Mouse (Mus musculus) MEL (cell line): ENCODE measurements around the gene Zfp398. TPM values are rescaled to one million over a fixed set of nuclear protein-coding genes. Genes with fewer than 3 reads are reported as not detected.

Experiments
- DNase-seq: peaks from one replicate; pipeline ENCODE4 v3.0.0; 2011; ENCODE audit warnings: low read depth, low spot score
- H3K27ac ChIP-seq: 2 replicates; pipeline ENCODE4 v1.5.1; 2012; ENCODE audit warnings: low read depth, mild to moderate bottlenecking, control low read depth, low read length, moderate library complexity; ENCODE audit not compliant: control insufficient read depth
- H3K27me3 ChIP-seq, 2 experiments: fragments of 150-350 bp in 1 of 2; sonication (generic) in 1 of 2; 2 replicates each; pipeline ENCODE4 v1.6.1; 2012; ENCODE audit warnings: low read length in 2 of 2, mild to moderate bottlenecking in 2 of 2, improper control_type of control experiment in 1 of 2, moderate library complexity in 1 of 2; ENCODE audit not compliant: insufficient read depth in 2 of 2, control insufficient read depth in 1 of 2
- H3K36me3 ChIP-seq, 2 experiments: 2 replicates each; pipeline ENCODE4 v1.6.1; 2012 to 2014; ENCODE audit warnings: low read length in 2 of 2, improper control_type of control experiment in 1 of 2, inconsistent platforms in 1 of 2, mild to moderate bottlenecking in 1 of 2; ENCODE audit not compliant: insufficient read depth in 2 of 2, control insufficient read depth in 1 of 2
- H3K4me1 ChIP-seq, 2 experiments: fragments of 150-350 bp in 1 of 2; sonication (generic) in 1 of 2; 2 replicates each; pipeline ENCODE4 v1.6.1; 2012; ENCODE audit warnings: low read length in 2 of 2, improper control_type of control experiment in 1 of 2, mild to moderate bottlenecking in 1 of 2; ENCODE audit not compliant: insufficient read depth in 2 of 2, control insufficient read depth in 1 of 2
- H3K4me3 ChIP-seq, 2 experiments: fragments of 150-350 bp in 1 of 2; sonication (generic) in 1 of 2; 2 replicates each; pipeline ENCODE4 v1.5.1; 2012; ENCODE audit warnings: low read depth in 2 of 2, low read length in 2 of 2, mild to moderate bottlenecking in 2 of 2, moderate library complexity in 2 of 2, control low read depth in 1 of 2, improper control_type of control experiment in 1 of 2; ENCODE audit not compliant: control insufficient read depth in 1 of 2, insufficient read depth in 1 of 2
- H3K79me2 ChIP-seq: 2 replicates; pipeline ENCODE4 v1.6.1; 2012; ENCODE audit warnings: mild to moderate bottlenecking, low read length, moderate library complexity; ENCODE audit not compliant: control insufficient read depth, poor library complexity, insufficient read depth
- H3K9ac ChIP-seq: 2 replicates; pipeline ENCODE4 v1.6.1; 2012; ENCODE audit warnings: low read depth, mild to moderate bottlenecking, control low read depth, low read length, moderate library complexity; ENCODE audit not compliant: control insufficient read depth, poor library complexity, severe bottlenecking
- H3K9me3 ChIP-seq: fragments of 150-350 bp; sonication (generic); replicated peaks from 2 replicates; pipeline ENCODE4 v1.6.1; 2012; ENCODE audit warnings: mild to moderate bottlenecking, low read length, improper control_type of control experiment, moderate library complexity; ENCODE audit not compliant: insufficient read depth
- CHD1 ChIP-seq: IDR thresholded peaks from 2 replicates; pipeline ENCODE4 v1.6.1; 2012; ENCODE audit warnings: low read depth, mild to moderate bottlenecking, inconsistent platforms, low read length, improper control_type of control experiment
- CHD2 ChIP-seq: IDR thresholded peaks from 2 replicates; pipeline ENCODE4 v1.6.1; 2011; ENCODE audit warnings: low read length, improper control_type of control experiment
- CTCF ChIP-seq, 3 experiments: IDR thresholded peaks in 2 of 3; conservative IDR thresholded peaks in 1 of 3; 2 replicates each; pipeline ENCODE4 v1.5.1; 2011 to 2012; ENCODE audit warnings: low read length in 3 of 3, low read depth in 2 of 3, mild to moderate bottlenecking in 2 of 3, improper control_type of control experiment in 1 of 3, inconsistent platforms in 1 of 3, mixed read lengths in 1 of 3, moderate library complexity in 1 of 3; ENCODE audit not compliant: control insufficient read depth in 1 of 3, insufficient read depth in 1 of 3, poor library complexity in 1 of 3, severe bottlenecking in 1 of 3
- EP300 ChIP-seq, 2 experiments: IDR thresholded peaks; 2 replicates each; pipeline ENCODE4 v1.6.1; 2011; ENCODE audit warnings: improper control_type of control experiment in 2 of 2, low read length in 2 of 2, low read depth in 1 of 2, mild to moderate bottlenecking in 1 of 2
- GABPA ChIP-seq: IDR thresholded peaks from 2 replicates; pipeline ENCODE4 v1.6.1; 2012; ENCODE audit warnings: low read depth, mild to moderate bottlenecking, inconsistent platforms, low read length, improper control_type of control experiment, moderate library complexity
- HCFC1 ChIP-seq: IDR thresholded peaks from 2 replicates; pipeline ENCODE4 v1.6.1; 2012; ENCODE audit warnings: low read depth, mild to moderate bottlenecking, inconsistent platforms, low read length, improper control_type of control experiment, moderate library complexity
- MAFK ChIP-seq: IDR thresholded peaks from 2 replicates; pipeline ENCODE4 v1.6.1; 2011; ENCODE audit warnings: low read depth, mild to moderate bottlenecking, low read length, improper control_type of control experiment, borderline replicate concordance
- MAX ChIP-seq: IDR thresholded peaks from 2 replicates; pipeline ENCODE4 v1.6.1; 2011; ENCODE audit warnings: low read length, improper control_type of control experiment
- MAZ ChIP-seq: IDR thresholded peaks from 2 replicates; pipeline ENCODE4 v1.6.1; 2012; ENCODE audit warnings: low read depth, mild to moderate bottlenecking, inconsistent platforms, low read length, improper control_type of control experiment
- MEF2A ChIP-seq: IDR thresholded peaks from 2 replicates; pipeline ENCODE4 v1.6.1; 2014; ENCODE audit warnings: low read depth, mild to moderate bottlenecking, inconsistent platforms, low read length, improper control_type of control experiment; ENCODE audit not compliant: poor library complexity, insufficient replicate concordance, severe bottlenecking; ENCODE audit errors: extremely low read depth
- MXI1 ChIP-seq: IDR thresholded peaks from 2 replicates; pipeline ENCODE4 v1.6.1; 2011; ENCODE audit warnings: mild to moderate bottlenecking, low read depth, low read length, improper control_type of control experiment
- MYC ChIP-seq: IDR thresholded peaks from 2 replicates; pipeline ENCODE4 v1.6.1; 2011; ENCODE audit warnings: low read depth, mild to moderate bottlenecking, low read length, improper control_type of control experiment, moderate library complexity
- NRF1 ChIP-seq: IDR thresholded peaks from 2 replicates; pipeline ENCODE4 v1.6.1; 2014; ENCODE audit warnings: low read depth, mild to moderate bottlenecking, inconsistent platforms, low read length, improper control_type of control experiment, moderate library complexity; ENCODE audit not compliant: poor library complexity, insufficient read depth, severe bottlenecking
- POLR2AphosphoS5 ChIP-seq: IDR thresholded peaks from 2 replicates; pipeline ENCODE4 v1.6.1; 2012; ENCODE audit warnings: low read depth, borderline replicate concordance, mild to moderate bottlenecking, inconsistent platforms, low read length, moderate library complexity, mixed read lengths
- RAD21 ChIP-seq: IDR thresholded peaks from 2 replicates; pipeline ENCODE4 v1.6.1; 2011; ENCODE audit warnings: mild to moderate bottlenecking, low read depth, low read length, improper control_type of control experiment
- SIN3A ChIP-seq: IDR thresholded peaks from 2 replicates; pipeline ENCODE4 v1.6.1; 2012; ENCODE audit warnings: low read length, improper control_type of control experiment, inconsistent platforms
- TBP ChIP-seq: IDR thresholded peaks from 2 replicates; pipeline ENCODE4 v1.8.0; 2011; ENCODE audit warnings: low read depth, low read length, improper control_type of control experiment
- TCF12 ChIP-seq: IDR thresholded peaks from 2 replicates; pipeline ENCODE4 v1.6.1; 2014; ENCODE audit warnings: low read depth, mild to moderate bottlenecking, inconsistent platforms, low read length, improper control_type of control experiment, moderate library complexity
- USF1 ChIP-seq: IDR thresholded peaks from 2 replicates; pipeline ENCODE4 v1.6.1; 2014; ENCODE audit warnings: low read depth, mild to moderate bottlenecking, inconsistent platforms, low read length, improper control_type of control experiment, moderate library complexity
- ZC3H11A ChIP-seq: IDR thresholded peaks from 2 replicates; pipeline ENCODE4 v1.6.1; 2012; ENCODE audit warnings: low read depth, mild to moderate bottlenecking, inconsistent platforms, low read length, improper control_type of control experiment
- ZMIZ1 ChIP-seq: IDR thresholded peaks from 2 replicates; pipeline ENCODE4 v1.6.1; 2012; ENCODE audit warnings: low read depth, mild to moderate bottlenecking, inconsistent platforms, low read length, improper control_type of control experiment, moderate library complexity
- ZNF384 ChIP-seq: IDR thresholded peaks from 2 replicates; pipeline ENCODE4 v1.6.1; 2012; ENCODE audit warnings: low read depth, mild to moderate bottlenecking, inconsistent platforms, low read length, improper control_type of control experiment
- polyA plus RNA-seq, 2 experiments: library from polyadenylated mRNA; stranded (reverse) in 1 of 2; unstranded in 1 of 2; fragments of >175 nt in 1 of 2; fragments of >200 nt in 1 of 2; gene quantifications; 2 replicates each; pipeline versions ENCODE4 v1.2.1 to v1.2.4; 2012; ENCODE audit warnings: low replicate concordance in 2 of 2, low read depth in 1 of 2; ENCODE audit not compliant: insufficient read length in 2 of 2, insufficient read depth in 1 of 2, missing spikeins in 1 of 2
- total RNA-seq: library from RNA; depleted of rRNA; stranded (reverse); fragments of 300-350 nt; gene quantifications from 2 replicates; pipeline ENCODE4 v1.2.3, GENCODE M21; 2012

The Zfp398 gene
- total and polyA plus RNA-seq, 3 experiments, result 4.7 to 9.5 TPM; not detected in 1

DNA sequence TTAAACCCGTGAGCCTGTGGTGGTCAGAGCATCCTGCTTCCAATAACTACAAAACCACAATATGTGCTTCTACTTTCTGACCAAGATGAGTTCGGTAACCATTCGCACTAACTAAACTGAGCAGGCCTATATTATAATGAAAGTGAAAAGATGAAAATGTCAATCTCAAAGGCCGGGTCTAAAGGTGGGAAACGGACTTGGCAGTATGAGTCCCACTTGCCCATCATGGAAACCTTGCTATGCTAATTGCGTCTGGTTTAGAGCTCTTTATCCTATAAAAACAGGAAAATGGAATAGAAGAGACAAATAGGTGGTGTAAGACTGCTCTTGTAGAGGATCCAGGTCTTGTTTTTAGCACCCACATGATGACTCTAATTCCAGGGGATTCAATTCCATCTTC lies 13.7 kb upstream of the Zfp398 start:
- Histone ChIP-seq H3K9me3 (no peaks in the 10 kb centered on the region), H3K36me3 (peaks cover 0 to 9% of the 10 kb centered on the region in 2 experiments; a peak in 3 of 4 replicates), H3K27ac (no peak overlapping the region), H3K4me1 (no peaks in the 10 kb centered on the region; a peak in 2 of 4 replicates), H3K4me3 (no peak overlapping the region), H3K27me3 (no peaks in the 10 kb centered on the region), H3K9ac (no peak overlapping the region), H3K79me2 (no peaks in the 10 kb centered on the region)
- no peak for DNase-seq
- TF ChIP-seq RAD21 (no peak), GABPA (no peak)

- no peaks in the 10 kb centered on the region for H3K79me2 ChIP-seq
- H3K27ac ChIP-seq, result no peak overlapping the region
- no peak overlapping the region for H3K9ac ChIP-seq
These were observed 11.2 kb upstream of the Zfp398 start for GRCm38 (mm10) chr6:47824241-47824640.

GRCm38 (mm10) chr6:47827462-47827861 lies 8.0 kb upstream of the Zfp398 start:
- H3K79me2 ChIP-seq, result no peaks in the 10 kb centered on the region; the same call in 1 of the 2 replicates
- H3K9ac ChIP-seq, result no peak overlapping the region
- H3K4me3 ChIP-seq, result no peak overlapping the region
- no peak for TF ChIP-seq MAX
- TF ChIP-seq RAD21, result peak; percentile 13
- peaks cover 0 to 3% of the 10 kb centered on the region in 2 experiments; a peak in 1 of 4 replicates for H3K4me1 ChIP-seq
- H3K9me3 ChIP-seq, result no peaks in the 10 kb centered on the region
- H3K36me3 ChIP-seq, result peaks cover 0 to 5% of the 10 kb centered on the region in 2 experiments; a peak in 3 of 4 replicates
- H3K27ac ChIP-seq, result no peak overlapping the region
- no peak for DNase-seq
- no peaks in the 10 kb centered on the region for H3K27me3 ChIP-seq

More at GRCm38 (mm10) chr6:47824241-47824640, 11.2 kb upstream of the Zfp398 start:
- TF ChIP-seq MAZ, result no peak
- TF ChIP-seq CHD2, result no peak
- no peak for TF ChIP-seq MAFK
- TF ChIP-seq TBP, result no peak
- TF ChIP-seq RAD21, result no peak
- TF ChIP-seq CTCF (IDR thresholded peaks at IDR 0.05 in 2 of 3, conservative IDR thresholded peaks at IDR 0.05 in 1 of 3; ENCODE audit: control insufficient read depth in 1 of 3, insufficient read depth in 1 of 3, low read depth in 2 of 3, low read length in 3 of 3, poor library complexity in 1 of 3, severe bottlenecking in 1 of 3), result no peak
- TF ChIP-seq MEF2A, result no peak
- no peak for TF ChIP-seq TCF12
- TF ChIP-seq ZC3H11A, result no peak
- no peak for TF ChIP-seq POLR2AphosphoS5
- TF ChIP-seq CHD1, result no peak
- no peak for TF ChIP-seq USF1
- no peak for TF ChIP-seq NRF1
- TF ChIP-seq SIN3A, result no peak
- TF ChIP-seq MYC, result no peak
- no peak for TF ChIP-seq ZMIZ1
- TF ChIP-seq EP300 (IDR thresholded peaks at IDR 0.05; ENCODE audit: low read depth in 1 of 2, low read length in 2 of 2), result no peak
- TF ChIP-seq HCFC1, result no peak
- TF ChIP-seq ZNF384, result no peak
- no peak for TF ChIP-seq MXI1
- H3K4me3 ChIP-seq, result no peak overlapping the region
- DNase-seq, result no peak
- no peaks in the 10 kb centered on the region for H3K9me3 ChIP-seq
- peaks cover 0 to 4% of the 10 kb centered on the region in 2 experiments; a peak in 3 of 4 replicates for H3K36me3 ChIP-seq
- H3K4me1 ChIP-seq, result no peaks in the 10 kb centered on the region; a peak in 2 of 4 replicates
- no peaks in the 10 kb centered on the region for H3K27me3 ChIP-seq
